Mouse (Mus musculus) gastrocnemius, postnatal 14 days (tissue): Measurements from ENCODE around the gene Tnks1bp1. TPM values are rescaled to one million over a fixed set of nuclear protein-coding genes. Genes with fewer than 3 reads are reported as not detected.

Source experiments
- DNase-seq: peaks from one replicate; pipeline ENCODE4 v3.0.0; 2021; ENCODE audit warnings: mixed read lengths
- intact Hi-C: fragments of 180-260 bp; cut with DNase I; formaldehyde crosslinking; loops from one replicate; pipeline ENCODE4 v1.15.1; 2025; ENCODE audit warnings: low total_unique reads
- long read RNA-seq, 2 experiments: library from polyadenylated mRNA; stranded (forward); transcript quantifications; one replicate each; pipeline ENCODE4 v2.0.0; 2021
- total RNA-seq, 2 experiments: library from RNA; stranded (reverse); gene quantifications; 2 replicates each; pipeline ENCODE4 v1.2.3; 2021

Tnks1bp1 gene
- 10 to 100 TPM; 47.3 to 48.5 TPM for total RNA-seq
- long read RNA-seq, experiment 1, partial matches to known transcripts = 5 of 5 reads
- long read RNA-seq, experiment 1, other reads (novel, unspliced or antisense) = 0 of 5 reads
- long read RNA-seq, experiment 2, full-length matches to known transcripts = 2 of 18 reads
- long read RNA-seq, experiment 2, partial matches to known transcripts = 15 of 18 reads
- long read RNA-seq, experiment 2, other reads (novel, unspliced or antisense) = 1 of 18 reads

DNA sequence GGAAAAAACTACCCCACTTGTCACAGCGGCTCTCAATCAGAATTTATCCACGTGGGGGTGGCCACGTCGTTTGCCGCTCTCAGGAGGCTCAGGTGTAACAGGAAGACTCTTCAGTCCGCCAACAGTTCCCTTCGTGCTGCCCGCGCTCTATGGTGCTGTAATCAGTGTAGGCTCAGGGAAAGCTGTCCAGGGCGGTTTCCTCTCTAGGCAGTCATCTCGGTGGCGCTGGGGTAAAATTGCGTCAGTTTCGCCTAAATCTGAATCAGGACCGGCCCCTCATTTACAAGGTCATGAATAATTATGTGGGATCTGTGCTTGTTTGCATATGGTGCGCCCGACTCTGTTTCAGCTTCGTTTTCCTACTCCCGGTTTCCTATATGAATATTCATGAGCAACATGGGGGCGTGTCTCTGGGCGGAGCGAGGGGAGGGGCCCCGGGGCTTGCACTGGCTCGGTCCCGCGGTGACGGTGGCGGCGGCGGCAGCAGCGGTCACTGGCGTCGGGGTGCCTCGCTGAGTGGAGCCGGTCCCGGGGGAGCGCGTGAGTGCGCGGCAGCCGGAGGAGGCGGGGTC, at the start of gene Tnks1bp1:
Gene Tnks1bp1, plus strand, starts transcription at position 427 of the 572 bp plus-strand sequence.
- peak; percentile 97 for DNase-seq
- intact Hi-C loops = no loop called here

DNA sequence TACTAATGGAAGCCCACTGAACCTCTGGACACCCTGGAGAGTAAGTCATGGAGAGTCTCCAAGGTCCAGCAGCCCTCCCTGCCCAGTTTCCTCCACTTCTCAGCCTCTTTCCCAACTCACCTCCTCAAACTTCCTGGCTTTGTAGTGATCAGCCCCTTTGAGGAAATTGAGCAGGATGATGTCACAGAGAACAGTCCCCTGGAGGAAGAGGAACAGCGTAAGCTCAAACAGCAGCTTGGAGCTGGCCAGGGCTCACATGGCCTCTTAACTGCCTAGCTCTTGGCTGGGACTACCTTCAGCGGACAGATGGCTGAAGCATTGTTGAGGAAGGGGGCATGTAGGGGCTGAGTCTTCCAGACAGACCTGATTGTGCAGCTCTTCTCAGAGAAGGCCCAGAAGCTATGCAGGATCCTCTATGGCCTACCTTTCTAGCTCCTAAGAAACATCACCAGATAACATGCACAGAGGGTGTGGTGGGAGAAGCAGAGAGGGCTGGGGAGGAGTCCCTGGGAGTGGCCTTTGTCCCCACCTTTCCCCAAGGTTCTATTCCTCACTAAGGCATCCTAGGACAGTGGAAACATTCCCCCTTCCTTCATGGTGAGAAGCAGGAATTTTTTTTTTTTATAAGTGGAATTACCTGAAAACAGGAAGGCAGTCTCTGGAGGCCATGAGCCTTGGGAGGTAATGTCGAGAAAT, 48.2 kb upstream of the Tnks1bp1 start:
- intact Hi-C loops = loop anchor here (10.0 kb wide), 1 partner anchor 135 kb away; no protein-coding TSS in a partner anchor
- DNase-seq = no peak

DNA sequence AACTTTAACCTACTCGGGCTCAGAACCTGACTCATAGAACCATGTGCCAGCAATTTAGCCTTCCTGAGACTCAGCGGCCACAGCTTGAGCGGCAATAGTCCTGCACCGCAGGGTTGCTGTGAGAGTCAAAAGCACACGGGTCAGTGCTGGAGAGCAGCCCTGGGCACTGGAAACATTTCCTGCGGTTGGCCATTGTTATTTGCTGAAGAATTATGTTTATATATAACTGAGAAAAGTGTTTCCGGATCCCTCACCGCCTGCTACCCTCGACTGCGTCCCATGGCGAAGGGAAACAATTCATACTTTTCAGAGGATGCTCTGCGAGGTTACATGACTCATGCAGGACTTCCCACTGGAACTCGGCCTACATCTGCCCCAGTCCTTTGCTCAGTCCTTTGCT, 46.3 kb upstream of the Tnks1bp1 start:
- intact Hi-C loops = loop anchor here (10.0 kb wide), 1 partner anchor 137 kb away; no protein-coding TSS in a partner anchor

DNA sequence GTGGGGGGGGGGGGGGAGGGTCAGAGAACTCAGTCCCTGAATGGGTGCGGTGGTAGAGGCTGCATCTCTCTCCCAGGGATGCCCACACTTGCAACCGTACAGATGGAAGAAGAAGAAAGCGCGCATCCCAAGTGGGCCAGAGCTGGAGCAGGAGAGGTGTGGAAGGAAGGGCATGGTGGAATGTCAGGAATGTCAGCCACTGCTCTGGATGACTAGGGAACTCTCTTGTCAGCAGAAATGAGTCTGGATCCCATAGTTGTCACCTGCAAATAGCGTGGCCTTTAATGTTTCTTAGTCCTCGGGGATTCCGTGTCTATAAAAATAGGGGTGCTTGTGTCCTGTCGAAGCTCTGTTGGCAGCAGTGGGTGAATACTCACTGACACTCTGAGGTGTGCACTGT, 45.2 kb upstream of the Tnks1bp1 start:
- DNase-seq = no peak
- intact Hi-C loops = loop anchor here (10.0 kb wide), 1 partner anchor 138 kb away; no protein-coding TSS in a partner anchor

More for the DNA sequence above, 46.3 kb upstream of the Tnks1bp1 start:
- no peak for DNase-seq

DNA sequence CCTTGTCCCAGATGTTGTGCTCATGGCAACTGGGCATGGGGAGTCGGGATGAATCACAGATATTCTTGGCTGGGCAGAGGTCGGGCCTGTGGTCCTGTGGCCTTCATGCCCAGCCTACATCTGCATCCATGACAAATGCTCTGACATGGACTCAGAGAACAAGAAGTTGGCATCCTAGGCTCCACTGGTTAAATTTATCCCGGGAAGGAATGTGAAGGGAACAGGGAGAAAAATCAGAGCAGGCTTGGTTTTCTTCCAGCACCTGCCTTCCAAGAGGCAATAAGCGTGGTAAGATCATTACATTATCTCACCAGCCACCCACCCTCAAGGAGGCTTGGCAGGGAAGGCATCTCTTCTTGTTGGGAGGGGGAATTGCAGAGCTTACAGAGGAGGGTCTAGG, 43.5 kb upstream of the Tnks1bp1 start:
- intact Hi-C loops = loop anchor here (10.0 kb wide), 1 partner anchor 140 kb away; no protein-coding TSS in a partner anchor
- DNase-seq = no peak

DNA sequence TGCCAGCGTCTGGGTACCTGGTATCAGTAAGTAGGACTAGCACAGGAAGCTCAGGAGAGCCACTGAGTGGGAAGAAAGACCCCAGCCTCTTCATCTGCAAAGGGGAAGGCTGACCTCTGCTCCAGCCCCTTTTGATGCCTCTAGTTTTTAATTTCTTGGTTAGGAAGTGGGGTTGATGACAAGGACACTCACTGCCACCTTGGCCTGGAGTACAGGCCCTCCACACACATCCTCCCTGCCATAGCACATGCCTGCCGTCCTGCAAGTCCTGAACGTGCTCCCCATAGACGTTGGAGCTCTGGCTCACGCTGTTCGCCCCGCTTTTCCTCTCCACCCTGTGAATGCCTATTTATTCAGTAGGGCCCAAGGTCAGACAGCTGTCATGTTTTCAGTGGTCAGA, 41.2 kb upstream of the Tnks1bp1 start:
- DNase-seq = no peak
- intact Hi-C loops = loop anchor here (5.0 to 10.0 kb wide), 2 partner anchors 49 to 142 kb away; no protein-coding TSS in a partner anchor

DNA sequence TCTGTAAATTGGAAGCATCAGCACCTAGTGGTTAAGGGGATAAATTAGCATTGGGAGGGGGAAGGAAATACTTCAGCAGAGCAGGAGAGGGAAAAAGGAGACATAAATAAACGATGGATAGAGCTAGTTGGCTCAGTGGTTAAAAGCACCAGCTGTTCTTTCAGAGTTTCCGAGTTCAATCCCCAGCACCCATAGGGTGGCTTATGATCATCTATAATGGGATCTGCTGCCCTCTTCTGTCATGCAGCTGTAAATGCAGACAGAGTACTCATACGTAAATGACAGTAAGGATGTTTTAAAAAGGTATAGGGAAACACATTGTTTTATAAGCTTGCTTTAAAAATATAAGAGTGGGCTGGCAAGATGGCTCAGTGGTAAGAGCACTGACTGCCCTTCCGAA, 40.1 kb upstream of the Tnks1bp1 start:
- intact Hi-C loops = loop anchor here (5.0 to 10.0 kb wide), 2 partner anchors 50 to 143 kb away; no protein-coding TSS in a partner anchor
- no peak for DNase-seq

DNA sequence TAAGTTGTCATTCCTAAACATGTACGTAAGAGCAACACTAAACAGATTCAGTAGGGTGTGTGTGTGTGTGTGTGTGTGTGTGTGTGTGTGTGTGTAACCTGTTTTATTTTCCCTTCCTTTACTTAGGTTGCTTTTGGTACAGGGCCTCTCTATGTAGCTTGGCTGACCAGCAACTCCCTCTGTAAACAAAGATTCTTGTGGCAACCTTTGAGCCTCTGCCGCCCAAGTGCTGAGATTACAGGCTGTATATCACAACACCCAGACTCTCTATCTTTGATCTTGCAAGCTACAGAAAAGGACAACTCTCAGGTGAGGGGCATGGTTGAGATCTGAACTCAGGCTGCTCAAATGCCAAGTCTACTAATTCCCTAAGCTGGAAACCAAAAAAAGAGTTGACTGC, 38.6 kb upstream of the Tnks1bp1 start:
- intact Hi-C loops = loop anchor here (5.0 to 10.0 kb wide), 2 partner anchors 52 to 144 kb away; no protein-coding TSS in a partner anchor
- DNase-seq = no peak

DNA sequence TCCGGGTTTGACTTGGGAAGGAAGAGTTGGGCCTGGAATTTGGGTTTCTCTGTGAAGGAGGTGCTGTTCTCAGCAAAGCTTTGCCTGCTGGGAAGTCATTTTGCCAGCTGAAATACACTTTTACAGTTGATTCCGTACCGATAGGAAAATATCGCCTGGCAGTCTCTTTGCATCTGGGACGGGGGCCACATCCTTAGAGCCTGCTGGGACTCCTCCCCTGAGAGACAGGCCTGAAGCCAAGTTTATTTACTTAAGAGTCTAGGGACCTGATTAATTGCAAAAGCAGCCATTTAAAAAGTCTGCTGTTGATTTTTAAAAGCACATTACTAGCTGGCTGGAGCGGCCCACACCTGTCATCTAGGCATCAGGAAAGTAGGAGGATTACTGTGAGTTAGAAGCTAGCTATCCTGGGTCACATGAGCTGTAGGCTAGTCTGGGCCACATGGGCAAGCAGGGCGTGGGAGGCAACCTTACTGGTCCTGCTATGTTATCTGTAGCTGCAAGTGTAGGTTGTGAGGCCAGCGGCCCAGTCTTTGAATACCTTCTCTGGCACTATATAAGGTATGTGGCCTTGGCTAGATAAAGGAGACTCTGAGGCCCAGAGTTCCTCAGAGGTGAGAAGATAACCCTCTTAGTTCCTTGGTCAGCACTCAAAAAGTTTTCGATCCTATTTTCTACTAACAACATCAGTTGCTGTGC, 35.8 kb upstream of the Tnks1bp1 start:
- no peak for DNase-seq
- intact Hi-C loops = no loop called here

DNA sequence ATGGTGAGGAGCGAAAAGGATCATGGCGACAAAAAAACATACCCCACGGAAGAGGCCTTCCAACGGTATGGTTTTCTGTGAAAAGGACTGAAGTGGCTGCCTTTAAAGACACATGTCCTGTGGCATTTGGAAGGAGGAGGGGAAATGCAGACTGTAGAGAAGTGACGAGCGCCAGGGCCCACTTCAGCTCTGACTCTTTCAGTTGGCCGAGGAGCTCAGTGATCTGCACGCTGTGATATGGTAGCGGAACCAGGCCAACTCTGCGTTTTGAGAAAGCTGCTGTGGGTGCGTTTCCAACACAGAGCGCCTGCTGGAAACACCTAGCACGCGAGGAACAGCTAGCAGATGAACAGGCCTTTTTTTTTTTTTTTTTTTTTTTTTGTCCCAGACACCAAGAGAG, 35.1 kb upstream of the Tnks1bp1 start:
- intact Hi-C loops = no loop called here
- DNase-seq = no peak

DNA sequence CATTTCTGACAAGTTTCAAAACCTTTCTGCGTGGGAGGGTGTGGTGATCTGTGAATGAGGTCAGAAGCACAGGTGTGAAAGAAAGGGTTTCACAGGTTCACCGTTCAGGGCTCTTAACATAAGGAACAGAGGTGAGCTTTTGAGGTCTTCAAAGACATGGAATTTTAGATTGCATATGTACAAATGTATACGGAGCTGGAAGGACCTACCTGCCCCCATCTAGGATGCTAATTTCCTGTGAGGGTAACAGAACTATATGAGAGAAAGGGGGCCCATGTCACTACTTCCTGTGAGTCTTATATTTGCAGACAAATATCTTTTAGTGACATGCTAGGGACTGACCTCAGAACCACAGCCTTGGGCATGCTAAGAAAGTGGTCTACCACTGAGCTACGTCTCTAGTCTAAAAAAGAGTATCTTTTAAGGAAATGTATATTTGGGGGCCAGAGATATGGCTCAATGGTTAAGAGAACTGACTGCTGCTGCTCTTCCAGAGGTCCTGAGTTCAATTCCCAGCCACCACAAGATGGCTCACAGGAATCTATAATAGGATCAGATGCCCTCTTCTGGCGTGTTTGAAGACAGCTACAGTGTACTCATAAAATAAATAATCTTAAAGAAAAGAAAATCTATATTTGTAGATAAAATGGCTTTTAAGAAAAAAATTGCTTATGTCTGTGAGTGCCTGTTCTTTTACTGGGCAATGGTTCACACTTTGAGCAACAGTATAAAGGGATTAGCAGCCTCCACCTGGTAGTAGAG, 33.8 kb upstream of the Tnks1bp1 start:
- no peak for DNase-seq
- intact Hi-C loops = no loop called here

DNA sequence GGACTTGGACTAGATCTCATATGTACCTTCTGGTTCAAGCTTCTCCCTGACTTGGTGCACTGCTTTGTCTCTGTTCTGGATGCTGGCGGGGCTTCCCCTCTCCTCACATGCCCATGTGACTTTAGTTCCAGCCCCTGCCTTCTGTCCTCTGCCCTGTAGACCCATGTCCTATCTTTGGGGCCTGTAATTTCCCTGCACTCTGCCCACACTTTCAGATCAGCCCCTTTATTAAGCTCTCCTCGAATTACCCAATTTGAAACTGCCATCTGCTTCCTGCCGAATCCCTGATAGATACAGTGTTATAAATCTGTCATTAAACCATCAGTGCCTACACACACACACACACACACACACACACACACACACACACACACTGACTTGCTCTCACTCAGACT, 33.2 kb upstream of the Tnks1bp1 start:
- intact Hi-C loops = no loop called here
- DNase-seq = no peak

DNA sequence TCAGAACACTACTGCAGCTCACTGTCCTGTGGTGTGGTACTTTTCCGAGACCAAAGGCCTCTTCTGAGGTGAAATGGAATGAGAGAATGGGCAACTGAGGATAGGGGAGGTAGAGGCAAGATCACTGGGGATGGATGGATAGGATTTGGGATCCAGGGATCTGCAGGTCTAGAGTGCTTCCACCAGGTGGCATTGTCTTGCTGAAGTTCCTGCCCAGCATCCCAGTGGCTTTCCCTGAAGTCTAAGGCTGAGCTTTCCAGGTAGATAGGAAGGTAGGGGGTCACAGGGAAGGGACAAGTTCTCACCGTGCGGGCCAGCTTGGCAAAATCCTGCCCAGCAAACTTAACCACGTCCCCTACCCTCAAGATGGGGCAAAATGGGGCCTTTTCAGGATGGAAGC, 25.8 kb upstream of the Tnks1bp1 start:
- intact Hi-C loops = loop anchor here (10.0 kb wide), 1 partner anchor 223 kb away; no protein-coding TSS in a partner anchor
- no peak for DNase-seq

DNA sequence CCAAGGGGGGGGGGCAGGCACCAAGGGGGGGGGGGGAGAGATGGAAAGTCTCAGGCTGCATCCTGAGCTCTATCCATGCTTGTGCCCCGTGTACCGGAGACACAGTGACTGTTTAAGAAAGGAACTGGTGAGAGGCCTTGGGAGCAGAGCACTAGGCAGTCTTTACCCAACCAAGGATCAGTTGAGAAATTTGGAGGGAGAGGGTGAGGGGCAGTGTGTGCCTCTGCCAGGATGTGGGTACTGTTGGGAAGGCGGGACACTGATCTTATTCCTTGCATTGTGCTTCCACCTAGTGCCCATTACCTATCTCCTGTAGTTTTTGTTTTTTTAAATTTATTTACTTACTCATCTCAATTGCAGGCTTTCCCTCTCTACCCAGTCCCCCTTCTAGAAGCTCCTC, 21.6 kb upstream of the Tnks1bp1 start:
- intact Hi-C loops = loop anchor here (10.0 kb wide), 1 partner anchor 219 kb away; no protein-coding TSS in a partner anchor
- no peak for DNase-seq

DNA sequence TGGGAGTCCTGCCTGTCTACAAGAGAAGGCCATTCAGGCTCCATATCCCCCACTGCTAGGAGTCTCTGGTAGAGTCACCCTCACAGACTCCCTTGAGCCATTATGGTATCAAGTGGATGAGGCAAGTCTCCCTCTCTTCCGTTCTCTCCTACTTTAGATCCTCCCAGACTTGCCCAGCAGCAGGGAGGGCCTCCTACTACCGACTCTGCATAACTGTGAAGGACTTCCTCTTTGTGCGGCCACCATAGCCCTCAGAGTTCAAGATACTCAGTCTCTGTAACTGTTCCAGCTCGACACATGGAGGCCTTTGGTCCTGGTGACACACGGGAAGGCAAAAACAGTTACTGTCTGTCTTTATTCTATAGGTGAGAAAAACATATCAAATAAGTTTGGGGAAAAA, 20.5 kb upstream of the Tnks1bp1 start:
- DNase-seq = no peak
- intact Hi-C loops = loop anchor here (10.0 kb wide), 1 partner anchor 218 kb away; no protein-coding TSS in a partner anchor

DNA sequence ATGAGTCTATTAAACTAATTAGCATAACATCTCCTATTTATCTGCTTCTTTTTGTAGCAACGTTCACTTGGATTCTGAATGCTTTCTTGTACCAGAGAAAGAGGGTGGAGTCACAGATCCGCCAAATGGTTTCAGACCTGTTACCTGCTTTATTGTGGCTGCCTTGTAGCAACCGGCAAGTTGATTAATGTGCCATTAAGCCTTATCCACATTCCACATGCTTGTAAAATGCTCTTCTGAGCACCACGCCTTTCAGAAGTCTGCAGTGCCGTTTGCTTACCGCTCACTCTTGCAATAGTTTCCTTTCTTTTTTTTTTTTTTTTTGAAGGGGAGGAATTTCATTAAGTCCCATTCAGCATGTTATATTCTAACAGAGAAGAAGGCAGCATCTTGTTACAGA, 17.9 kb upstream of the Tnks1bp1 start:
- DNase-seq = no peak
- intact Hi-C loops = loop anchor here (10.0 kb wide), 1 partner anchor 215 kb away; no protein-coding TSS in a partner anchor

DNA sequence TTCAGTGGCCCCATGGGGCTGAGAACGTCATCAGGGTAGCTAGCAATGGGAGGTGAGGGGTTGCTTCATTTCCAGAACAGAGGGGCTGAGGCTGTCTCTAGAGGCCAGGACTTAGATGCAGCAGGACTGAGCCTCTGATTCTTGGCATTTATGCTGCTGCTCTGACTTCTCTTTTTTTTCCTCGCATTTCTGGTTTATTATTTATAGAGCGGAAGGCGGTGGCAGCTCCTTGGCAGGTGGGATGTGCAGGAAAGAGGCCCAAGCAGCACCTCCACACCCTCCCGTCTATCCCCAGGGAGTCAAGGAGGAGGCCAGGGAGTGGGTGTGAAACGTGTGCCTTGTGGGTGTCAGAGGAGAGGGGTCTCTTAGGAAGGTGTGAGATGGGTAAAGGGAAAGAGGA, 16.8 kb upstream of the Tnks1bp1 start:
- intact Hi-C loops = no loop called here
- DNase-seq = no peak

DNA sequence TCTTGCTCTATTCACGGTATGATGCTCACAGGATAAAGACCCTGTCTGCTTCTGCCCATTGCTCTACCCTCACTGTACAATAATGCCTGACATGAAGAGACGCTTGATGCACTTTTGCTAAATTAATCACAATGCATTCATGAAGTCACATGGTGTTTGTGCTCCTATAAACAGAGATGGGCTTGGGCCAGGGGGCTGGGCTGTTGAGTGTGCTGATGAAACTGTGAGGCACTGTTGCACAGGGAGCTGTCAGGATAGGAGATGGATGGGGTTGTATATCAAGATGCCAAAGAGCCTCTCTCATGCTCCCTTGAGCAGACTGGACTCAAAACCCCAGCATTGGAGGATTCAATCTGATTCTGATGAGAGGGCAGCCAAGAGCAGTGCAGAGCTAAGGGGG, 14.7 kb upstream of the Tnks1bp1 start:
- intact Hi-C loops = no loop called here

DNA sequence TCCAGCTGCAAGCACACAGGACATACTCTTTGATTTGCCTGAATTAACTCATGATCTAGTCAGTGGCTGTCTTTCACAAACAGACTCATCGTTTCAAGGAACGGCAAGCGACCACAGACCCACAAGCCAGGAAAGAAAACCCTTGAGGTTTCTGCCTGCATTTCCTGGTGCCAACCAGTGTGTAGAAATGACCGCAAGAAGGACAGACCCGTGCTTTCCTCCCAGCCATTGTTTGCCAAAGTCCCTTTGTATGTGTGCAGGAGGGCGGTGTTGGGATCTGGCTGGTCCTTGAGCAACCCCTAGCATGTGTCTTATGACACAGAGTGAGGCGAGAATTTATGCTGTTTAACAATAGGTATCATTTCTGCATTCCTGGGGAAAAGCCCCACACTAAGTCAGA, 13.7 kb upstream of the Tnks1bp1 start:
- intact Hi-C loops = no loop called here
- DNase-seq = no peak

More for the DNA sequence above, 14.7 kb upstream of the Tnks1bp1 start:
- DNase-seq = no peak
